Mouse (Mus musculus) megakaryocyte, embryonic 14.5 days (primary cell): ENCODE results near the gene Fam189a1.

Source experiments
- FLI1 ChIP-seq: IDR thresholded peaks from 2 replicates; pipeline ENCODE4 v1.6.1; 2012; ENCODE audit warnings: low read length, inconsistent platforms, mixed read lengths
- GATA1 ChIP-seq: IDR thresholded peaks from 3 replicates; pipeline ENCODE4 v1.6.1; 2012; ENCODE audit warnings: mixed read lengths, low read length, inconsistent platforms, borderline replicate concordance

GRCm38 (mm10) chr7:65064096-65064495, 92.3 kb downstream of the Fam189a1 start:
- TF ChIP-seq GATA1 = no peak
- no peak for TF ChIP-seq FLI1
